Mouse (Mus musculus): Measurements from ENCODE around the gene Cdkn2c. TPM values are rescaled to one million over a fixed set of nuclear protein-coding genes. Genes with fewer than 3 reads are reported as not detected.

Cdkn2c gene
- polyA plus RNA-seq, 1 experiment from 2014 or later, result 3.0 TPM

GRCm38 (mm10) chr4:109661183-109661582, 5.8 kb downstream of the Cdkn2c start:
- Histone ChIP-seq H3K27ac (replicated peaks; ENCODE audit: low read depth, low read length) (no peak overlapping the region), H3K4me1 (ENCODE audit: control insufficient read depth, insufficient read depth, low read length) (peaks cover 13% of the 10 kb centered on the region), H3K9me3 (ENCODE audit: control insufficient read depth, low read length) (no peaks in the 10 kb centered on the region), H3K36me3 (ENCODE audit: control insufficient read depth, insufficient read depth, low read length) (no peaks in the 10 kb centered on the region), H3K4me3 (replicated peaks; ENCODE audit: low read depth, low read length) (no peak overlapping the region), H3K27me3 (ENCODE audit: control insufficient read depth, insufficient read depth, low read length) (peaks cover 81% of the 10 kb centered on the region), H3K9ac (replicated peaks; ENCODE audit: low read length) (no peak overlapping the region), H3K4me2 (ENCODE audit: low read length) (no peak overlapping the region)
- ATAC-seq (ENCODE audit: low FRiP score, low TSS enrichment), result no peak
- DNase-seq, result no peak
- 20% methylated on average over 5 of the region's 5 CpGs for WGBS

DNA sequence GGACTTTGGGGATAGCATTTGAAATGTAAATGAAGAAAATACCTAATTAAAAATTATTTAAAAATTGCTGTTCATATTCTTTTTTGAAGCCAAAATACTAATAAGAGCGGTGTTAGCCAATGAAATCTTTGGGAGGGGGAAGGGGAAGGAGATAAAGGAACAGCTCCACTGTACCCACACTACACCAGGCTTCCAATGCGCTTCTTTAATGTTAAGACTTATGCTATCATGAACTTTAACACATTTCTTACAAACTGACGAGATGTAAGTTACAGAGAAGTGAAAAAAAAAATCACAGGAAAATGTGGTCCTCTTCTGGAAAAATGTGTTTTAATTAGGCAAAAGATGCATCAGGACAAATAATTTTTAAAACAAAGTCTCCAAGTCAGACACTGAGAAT, 6.4 kb downstream of the Cdkn2c start:
- peaks cover 7% of the 10 kb centered on the region for H3K4me1 ChIP-seq (ENCODE audit: control insufficient read depth, insufficient read depth, low read length)
- WGBS, result 33% methylated on average over 3 of the region's 3 CpGs
- ATAC-seq (ENCODE audit: low FRiP score, low TSS enrichment) (no peak), DNase-seq (no peak)
- no peak overlapping the region for H3K4me2 ChIP-seq (ENCODE audit: low read length)
- H3K27me3 ChIP-seq (ENCODE audit: control insufficient read depth, insufficient read depth, low read length), result peaks cover 81% of the 10 kb centered on the region
- H3K9ac ChIP-seq (replicated peaks; ENCODE audit: low read length), result no peak overlapping the region
- H3K4me3 ChIP-seq (replicated peaks; ENCODE audit: low read depth, low read length), result no peak overlapping the region
- no peaks in the 10 kb centered on the region for H3K9me3 ChIP-seq (ENCODE audit: control insufficient read depth, low read length)
- H3K27ac ChIP-seq (replicated peaks; ENCODE audit: low read depth, low read length), result no peak overlapping the region
- no peaks in the 10 kb centered on the region for H3K36me3 ChIP-seq (ENCODE audit: control insufficient read depth, insufficient read depth, low read length)

- Histone ChIP-seq H3K4me3 (replicated peaks; ENCODE audit: low read depth, low read length) (no peak overlapping the region), H3K36me3 (ENCODE audit: control insufficient read depth, insufficient read depth, low read length) (no peaks in the 10 kb centered on the region), H3K9me3 (ENCODE audit: control insufficient read depth, low read length) (no peaks in the 10 kb centered on the region), H3K27ac (replicated peaks; ENCODE audit: low read depth, low read length) (no peak overlapping the region), H3K27me3 (ENCODE audit: control insufficient read depth, insufficient read depth, low read length) (peaks cover 82% of the 10 kb centered on the region), H3K4me1 (ENCODE audit: control insufficient read depth, insufficient read depth, low read length) (no peaks in the 10 kb centered on the region), H3K4me2 (ENCODE audit: low read length) (no peak overlapping the region), H3K9ac (replicated peaks; ENCODE audit: low read length) (no peak overlapping the region)
- ATAC-seq (ENCODE audit: low FRiP score, low TSS enrichment) (no peak), DNase-seq (peak; percentile 15)
- WGBS, result 20% methylated on average over 2 of the region's 2 CpGs
These were observed 7.4 kb downstream of the Cdkn2c start for GRCm38 (mm10) chr4:109659571-109659970.

- DNase-seq (peak; percentile 22), ATAC-seq (ENCODE audit: low FRiP score, low TSS enrichment) (no peak)
- Histone ChIP-seq H3K4me3 (replicated peaks; ENCODE audit: low read depth, low read length) (no peak overlapping the region), H3K27me3 (ENCODE audit: control insufficient read depth, insufficient read depth, low read length) (peaks cover 81% of the 10 kb centered on the region), H3K27ac (replicated peaks; ENCODE audit: low read depth, low read length) (no peak overlapping the region), H3K36me3 (ENCODE audit: control insufficient read depth, insufficient read depth, low read length) (no peaks in the 10 kb centered on the region), H3K9me3 (ENCODE audit: control insufficient read depth, low read length) (no peaks in the 10 kb centered on the region), H3K4me1 (ENCODE audit: control insufficient read depth, insufficient read depth, low read length) (no peaks in the 10 kb centered on the region), H3K9ac (replicated peaks; ENCODE audit: low read length) (no peak overlapping the region), H3K4me2 (ENCODE audit: low read length) (no peak overlapping the region)
- 5% methylated on average over 8 of the region's 8 CpGs for WGBS
These were observed 8.2 kb downstream of the Cdkn2c start for GRCm38 (mm10) chr4:109658826-109659225.

GRCm38 (mm10) chr4:109657851-109658500, 9.0 kb downstream of the Cdkn2c start:
- Histone ChIP-seq H3K36me3 (ENCODE audit: control insufficient read depth, insufficient read depth, low read length) (no peaks in the 10 kb centered on the region), H3K4me1 (ENCODE audit: control insufficient read depth, insufficient read depth, low read length) (no peaks in the 10 kb centered on the region), H3K9ac (replicated peaks; ENCODE audit: low read length) (no peak overlapping the region), H3K4me2 (ENCODE audit: low read length) (peak overlapping the region; percentile 42; the same call in 1 of the 2 replicates), H3K27me3 (ENCODE audit: control insufficient read depth, insufficient read depth, low read length) (peaks cover 83% of the 10 kb centered on the region), H3K27ac (replicated peaks; ENCODE audit: low read depth, low read length) (no peak overlapping the region), H3K4me3 (replicated peaks; ENCODE audit: low read depth, low read length) (no peak overlapping the region), H3K9me3 (ENCODE audit: control insufficient read depth, low read length) (no peaks in the 10 kb centered on the region)
- ATAC-seq (ENCODE audit: low FRiP score, low TSS enrichment) (no peak), DNase-seq (peak; percentile 31)
- WGBS, result 2% methylated on average over 20 of the region's 20 CpGs

DNA sequence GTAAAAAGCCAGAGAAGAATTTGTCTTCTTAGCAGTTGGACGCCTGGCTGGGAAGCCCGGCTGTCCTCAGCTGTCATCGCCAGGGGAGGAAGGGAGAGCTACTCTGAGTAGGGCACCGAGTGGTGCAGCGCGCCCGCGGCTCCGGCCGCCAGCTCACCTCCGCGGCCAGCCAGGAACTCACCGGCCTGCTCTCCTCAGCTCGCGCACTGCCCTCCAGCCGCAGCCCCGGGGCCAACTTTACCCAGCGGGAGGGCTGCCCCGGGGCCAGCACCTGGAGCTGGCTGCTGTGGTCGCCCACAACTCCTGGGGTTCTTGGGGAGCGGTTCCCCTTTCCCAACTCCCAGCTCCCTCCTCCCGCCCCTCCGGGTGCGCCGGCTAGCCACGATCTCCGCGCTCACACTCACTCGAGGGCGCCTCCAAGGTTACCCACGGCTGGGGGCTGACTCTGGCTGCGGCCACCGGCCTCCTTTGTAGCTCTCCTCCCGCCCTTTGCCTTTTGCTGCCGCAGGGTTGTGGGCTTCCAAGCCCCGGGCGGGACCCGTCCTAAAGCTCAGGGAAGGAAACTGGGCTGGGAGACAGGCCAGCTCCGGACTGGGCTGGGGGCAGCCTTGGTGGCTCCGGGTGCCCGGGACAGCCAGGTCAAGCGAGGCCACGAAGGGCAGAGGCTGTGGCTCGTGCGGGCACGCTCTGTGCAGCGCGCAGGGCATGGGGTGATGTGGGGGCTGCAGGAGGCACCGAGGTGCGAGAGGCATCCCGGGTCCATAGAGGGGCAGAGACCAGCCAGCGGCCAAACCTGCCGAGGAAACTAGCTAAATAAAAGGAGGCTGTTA, 9.8 kb downstream of the Cdkn2c start:
- H3K27me3 ChIP-seq (ENCODE audit: control insufficient read depth, insufficient read depth, low read length), result peaks cover 80% of the 10 kb centered on the region
- no peaks in the 10 kb centered on the region for H3K9me3 ChIP-seq (ENCODE audit: control insufficient read depth, low read length)
- ATAC-seq (ENCODE audit: low FRiP score, low TSS enrichment) (peak; percentile 48; the same call in 1 of the 2 replicates), DNase-seq (peak; percentile 44)
- H3K36me3 ChIP-seq (ENCODE audit: control insufficient read depth, insufficient read depth, low read length), result no peaks in the 10 kb centered on the region
- under 1% methylated on average over 53 of the region's 53 CpGs for WGBS
- H3K4me3 ChIP-seq (replicated peaks; ENCODE audit: low read depth, low read length), result peak overlapping the region; percentile 19
- H3K9ac ChIP-seq (replicated peaks; ENCODE audit: low read length), result 0 out of 2 replicates have a peak overlapping the region, but pooled peaks have one; percentile 9
- H3K4me2 ChIP-seq (ENCODE audit: low read length), result peak overlapping the region; percentile 42
- H3K4me1 ChIP-seq (ENCODE audit: control insufficient read depth, insufficient read depth, low read length), result no peaks in the 10 kb centered on the region
- H3K27ac ChIP-seq (replicated peaks; ENCODE audit: low read depth, low read length), result no peak overlapping the region

DNA sequence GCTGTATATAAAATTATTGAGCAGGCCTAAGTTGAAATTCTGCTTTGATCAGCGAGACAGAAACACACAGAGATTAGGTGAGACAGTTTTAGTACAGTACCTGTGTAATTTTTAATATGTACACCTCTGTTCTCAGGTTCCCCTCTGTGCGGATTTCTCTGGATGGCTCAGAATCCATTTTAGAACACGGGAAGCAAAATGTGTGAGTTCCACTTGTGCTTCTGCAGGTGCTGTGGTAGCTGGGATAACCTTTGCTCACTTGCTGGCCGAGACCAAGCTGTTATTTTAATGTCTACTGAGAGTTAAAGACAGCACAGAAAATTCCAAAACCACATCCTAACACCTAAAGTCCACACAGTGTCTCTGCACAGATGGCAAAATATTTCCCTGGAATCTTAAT, 10.7 kb downstream of the Cdkn2c start:
- 11% methylated on average over 4 of the region's 4 CpGs for WGBS

DNA sequence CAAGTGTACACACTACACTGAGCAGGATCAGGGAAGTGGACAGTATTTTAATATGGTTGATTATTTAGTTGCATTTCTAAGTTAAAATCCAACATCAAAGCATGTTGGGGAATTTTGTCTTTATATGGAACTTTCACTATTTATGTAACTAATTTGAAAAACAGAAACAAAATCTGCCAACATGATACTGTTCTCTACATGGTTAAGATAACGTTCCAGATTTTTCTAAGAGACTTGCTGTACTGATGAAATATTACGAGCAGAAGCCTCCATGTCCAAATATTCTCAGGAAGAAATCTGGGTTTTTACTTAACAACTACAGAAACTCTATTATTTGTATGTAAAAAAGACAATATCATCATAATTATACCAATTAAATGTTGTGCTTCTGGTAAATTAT, 11.3 kb downstream of the Cdkn2c start:
- no peak for DNase-seq
- Histone ChIP-seq H3K9me3 (ENCODE audit: control insufficient read depth, low read length) (no peaks in the 10 kb centered on the region), H3K9ac (replicated peaks; ENCODE audit: low read length) (no peak overlapping the region), H3K4me3 (replicated peaks; ENCODE audit: low read depth, low read length) (no peak overlapping the region), H3K4me1 (ENCODE audit: control insufficient read depth, insufficient read depth, low read length) (no peaks in the 10 kb centered on the region), H3K36me3 (ENCODE audit: control insufficient read depth, insufficient read depth, low read length) (no peaks in the 10 kb centered on the region), H3K4me2 (ENCODE audit: low read length) (no peak overlapping the region), H3K27me3 (ENCODE audit: control insufficient read depth, insufficient read depth, low read length) (peaks cover 68% of the 10 kb centered on the region), H3K27ac (replicated peaks; ENCODE audit: low read depth, low read length) (no peak overlapping the region)
- 37% methylated on average over 2 of the region's 2 CpGs for WGBS
- no peak for ATAC-seq (ENCODE audit: low FRiP score, low TSS enrichment)

More for the DNA sequence above, 10.7 kb downstream of the Cdkn2c start:
- H3K9me3 ChIP-seq (ENCODE audit: control insufficient read depth, low read length), result no peaks in the 10 kb centered on the region
- ATAC-seq (ENCODE audit: low FRiP score, low TSS enrichment) (no peak), DNase-seq (no peak)
- H3K4me3 ChIP-seq (replicated peaks; ENCODE audit: low read depth, low read length), result no peak overlapping the region
- H3K4me2 ChIP-seq (ENCODE audit: low read length), result no peak overlapping the region
- no peaks in the 10 kb centered on the region for H3K4me1 ChIP-seq (ENCODE audit: control insufficient read depth, insufficient read depth, low read length)
- H3K27me3 ChIP-seq (ENCODE audit: control insufficient read depth, insufficient read depth, low read length), result peaks cover 72% of the 10 kb centered on the region
- no peak overlapping the region for H3K27ac ChIP-seq (replicated peaks; ENCODE audit: low read depth, low read length)
- H3K9ac ChIP-seq (replicated peaks; ENCODE audit: low read length), result no peak overlapping the region
- H3K36me3 ChIP-seq (ENCODE audit: control insufficient read depth, insufficient read depth, low read length), result no peaks in the 10 kb centered on the region
